ENCODE assay signal across 8 mouse cellular contexts in the genomic region with DNA sequence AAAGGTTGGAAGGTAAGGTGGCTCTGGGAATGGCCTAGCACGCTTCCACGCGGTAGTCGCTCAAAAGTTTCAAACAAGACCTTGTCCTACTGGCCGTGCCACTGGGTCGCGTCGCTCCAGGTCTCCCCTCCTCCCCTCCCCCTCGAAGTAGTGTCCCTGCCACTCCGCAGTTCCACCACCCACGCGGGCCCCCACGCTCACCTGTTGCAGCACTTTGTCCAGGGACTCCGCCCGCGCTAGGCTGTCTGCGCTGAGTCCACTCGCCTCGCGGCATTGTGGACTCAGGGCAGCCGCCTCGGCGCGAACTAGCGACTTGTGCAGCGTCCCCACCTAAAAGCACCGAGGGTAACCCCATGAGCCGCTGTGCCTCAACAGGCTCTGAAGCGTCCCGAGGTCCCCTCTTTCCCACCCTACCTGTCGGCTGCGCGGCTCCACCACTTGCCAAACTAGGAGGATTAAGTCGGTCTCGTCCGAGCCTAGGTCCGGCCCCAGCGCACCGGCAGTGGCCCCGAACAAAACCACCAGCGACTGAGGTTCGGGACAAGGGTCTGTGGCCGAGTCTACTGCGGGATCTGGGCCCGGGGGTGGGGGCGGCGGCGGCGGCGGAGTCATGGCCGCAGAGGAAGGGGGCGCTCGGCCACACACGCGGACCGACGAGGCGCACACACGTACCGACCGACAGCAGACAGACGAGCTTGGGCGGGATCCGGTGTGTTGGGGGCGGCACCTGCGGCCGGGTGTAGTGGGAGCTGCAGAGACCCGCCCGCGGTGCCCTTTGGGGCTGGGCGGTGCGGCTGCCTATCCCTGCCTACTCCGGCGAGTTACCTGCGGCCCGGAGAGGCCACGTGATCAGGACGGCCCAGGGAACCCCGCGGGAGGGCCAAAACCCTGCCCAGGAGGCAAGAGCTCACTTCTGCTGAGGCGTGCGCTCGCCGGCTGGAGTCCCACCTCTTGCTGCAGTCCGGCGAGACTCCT. TPM values are rescaled to one million over a fixed set of nuclear protein-coding genes. Genes with fewer than 3 reads are reported as not detected.
DNase-seq lines count a peak whose midpoint lies in the region; ATAC-seq lines count a peak whose summit lies in the region.

Gene Esrp2, minus strand, starts transcription at position 819 of the 975 bp plus-strand sequence.

- DNase-seq in heart, adult 11 months = peak; percentile 96
- DNase-seq in heart, postnatal 25 days (ENCODE audit: low spot score) = no peak
- peak; percentile 28 for DNase-seq in neural tube, embryonic 11.5 days (ENCODE audit: low spot score)
- DNase-seq in urinary bladder, postnatal 36 days (ENCODE audit: low spot score in 2 of 2) = peak; percentile 86
- no peak for DNase-seq in frontal cortex, adult 2 months (ENCODE audit: extremely low spot score in 1 of 2, low spot score in 1 of 2)

- intact Hi-C loops in heart, postnatal 25 days (cut with DNase I) = no loop called here

- H3K4me2 ChIP-seq in forebrain, embryonic 13.5 days = peak within 1 kb of the TSS; percentile 76
- peak within 1 kb of the TSS; percentile 89 for H3K4me2 ChIP-seq in intestine, embryonic 15.5 days (replicated peaks)
- H3K4me2 ChIP-seq in liver, embryonic 15.5 days = peak within 1 kb of the TSS; percentile 58
- peak within 1 kb of the TSS; percentile 55 for H3K4me2 ChIP-seq in neural tube, embryonic 11.5 days (ENCODE audit: low read depth)

- H3K9me3 ChIP-seq in forebrain, embryonic 13.5 days (replicated peaks) = no peaks in the 10 kb centered on the region
- H3K9me3 ChIP-seq in intestine, embryonic 15.5 days = no peaks in the 10 kb centered on the region
- no peaks in the 10 kb centered on the region for H3K9me3 ChIP-seq in liver, embryonic 15.5 days (replicated peaks)
- no peaks in the 10 kb centered on the region for H3K9me3 ChIP-seq in neural tube, embryonic 11.5 days (ENCODE audit: control insufficient read depth, low read length)

- 1% methylated on average over 74 of the region's 86 CpGs for WGBS in forebrain, embryonic 13.5 days
- WGBS in intestine, embryonic 15.5 days = under 1% methylated on average over 86 of the region's 86 CpGs
- WGBS in liver, embryonic 15.5 days (ENCODE audit: insufficient replicate concordance) = 1% methylated on average over 82 of the region's 86 CpGs
- under 1% methylated on average over 85 of the region's 86 CpGs for WGBS in neural tube, embryonic 11.5 days

- H3K4me1 ChIP-seq in forebrain, embryonic 13.5 days = peaks cover 31% of the 10 kb centered on the region
- H3K4me1 ChIP-seq in intestine, embryonic 15.5 days (replicated peaks) = peaks cover 28% of the 10 kb centered on the region
- peaks cover 44% of the 10 kb centered on the region for H3K4me1 ChIP-seq in liver, embryonic 15.5 days (replicated peaks)
- H3K4me1 ChIP-seq in neural tube, embryonic 11.5 days (ENCODE audit: control insufficient read depth, insufficient read depth, low read length) = peaks cover 9% of the 10 kb centered on the region

- peaks cover 78% of the 10 kb centered on the region for H3K27me3 ChIP-seq in forebrain, embryonic 13.5 days
- peaks cover 30% of the 10 kb centered on the region for H3K27me3 ChIP-seq in intestine, embryonic 15.5 days (replicated peaks)
- peaks cover 75% of the 10 kb centered on the region for H3K27me3 ChIP-seq in liver, embryonic 15.5 days
- H3K27me3 ChIP-seq in neural tube, embryonic 11.5 days (ENCODE audit: control insufficient read depth, insufficient read depth, low read length) = peaks cover 58% of the 10 kb centered on the region

- peak within 1 kb of the TSS; percentile 47 for H3K4me3 ChIP-seq in forebrain, embryonic 13.5 days
- H3K4me3 ChIP-seq in intestine, embryonic 15.5 days (replicated peaks) = peak within 1 kb of the TSS; percentile 53
- H3K4me3 ChIP-seq in liver, embryonic 15.5 days (replicated peaks) = peak within 1 kb of the TSS; percentile 54
- H3K4me3 ChIP-seq in neural tube, embryonic 11.5 days (ENCODE audit: low read depth, low read length) = peak within 1 kb of the TSS; percentile 40

- H3K27ac ChIP-seq in forebrain, embryonic 13.5 days = no peak within 1 kb of the TSS
- peak within 1 kb of the TSS; percentile 86 for H3K27ac ChIP-seq in intestine, embryonic 15.5 days
- H3K27ac ChIP-seq in liver, embryonic 15.5 days (replicated peaks) = peak within 1 kb of the TSS; percentile 77
- H3K27ac ChIP-seq in neural tube, embryonic 11.5 days (ENCODE audit: low read depth, low read length) = no peak within 1 kb of the TSS

- H3K9ac ChIP-seq in forebrain, embryonic 13.5 days = peak within 1 kb of the TSS; percentile 60
- H3K9ac ChIP-seq in intestine, embryonic 15.5 days = peak within 1 kb of the TSS; percentile 45
- H3K9ac ChIP-seq in liver, embryonic 15.5 days = peak within 1 kb of the TSS; percentile 42
- peak within 1 kb of the TSS; percentile 39 for H3K9ac ChIP-seq in neural tube, embryonic 11.5 days (ENCODE audit: low read length)

- peak; percentile 36; the same call in 1 of the 2 replicates for ATAC-seq in forebrain, embryonic 13.5 days
- peak; percentile 83 for ATAC-seq in intestine, embryonic 15.5 days
- ATAC-seq in liver, embryonic 15.5 days (ENCODE audit: insufficient read depth) = peak; percentile 66
- no peak for ATAC-seq in neural tube, embryonic 11.5 days (ENCODE audit: insufficient read depth, low FRiP score, low TSS enrichment)

- peaks cover 16% of the 10 kb centered on the region for H3K36me3 ChIP-seq in forebrain, embryonic 13.5 days (ENCODE audit: poor library complexity, severe bottlenecking)
- H3K36me3 ChIP-seq in intestine, embryonic 15.5 days = peaks cover 10% of the 10 kb centered on the region; the same call in 1 of the 2 replicates
- H3K36me3 ChIP-seq in liver, embryonic 15.5 days (replicated peaks) = peaks cover 20% of the 10 kb centered on the region
- H3K36me3 ChIP-seq in neural tube, embryonic 11.5 days (ENCODE audit: control insufficient read depth, insufficient read depth, low read length) = no peaks in the 10 kb centered on the region; the same call in 1 of the 2 replicates

RNA-seq across cellular contexts. Expression of gene Esrp2, which starts in this region (rescaled TPM):
- under 1 TPM; 0.53 to 0.60 TPM for total RNA-seq in heart, postnatal 25 days (2021)
- 0.16 and 0.23 TPM in 2 replicates for polyA plus RNA-seq in forebrain, embryonic 13.5 days (2015; fragmentation: Nextera tagmentation; extraction: Ambion mirVana)
- polyA plus RNA-seq in intestine, embryonic 15.5 days (2015; fragmentation: Nextera tagmentation; extraction: Ambion mirVana) = 30.2 and 32.7 TPM in 2 replicates
- 13.3 and 17.0 TPM in 2 replicates for polyA plus RNA-seq in liver, embryonic 15.5 days (2015; fragmentation: Nextera tagmentation; extraction: Ambion mirVana)
- 2.5 and 4.0 TPM in 2 replicates for polyA plus RNA-seq in neural tube, embryonic 11.5 days (2014; fragmentation: Nextera tagmentation; extraction: Ambion mirVana)
- 0.21 and 0.24 TPM in 2 replicates for polyA plus RNA-seq in frontal cortex, adult 2 months (2012; rRNA removed)

Comparison
In these comparisons a context has a peak if more than half of its experiments do, and no peak if none do; other contexts are left out.
1. DNase-seq: peak in heart, adult 11 months (single experiment), neural tube, embryonic 11.5 days (single experiment) and urinary bladder, postnatal 36 days (2 of 2); none in heart, postnatal 25 days (single experiment) and frontal cortex, adult 2 months (0 of 2).
2. Peak in ATAC-seq, H3K4me3 ChIP-seq, H3K9ac ChIP-seq and H3K4me2 ChIP-seq in forebrain, embryonic 13.5 days; RNA of the gene not detected or under 1 TPM.
3. H3K27ac ChIP-seq: peak in intestine, embryonic 15.5 days (single experiment) and liver, embryonic 15.5 days (single experiment); none in forebrain, embryonic 13.5 days (single experiment) and neural tube, embryonic 11.5 days (single experiment).
4. Peak in every context shown above with its lines, with median percentiles within 50 percentile points of each other: H3K4me2 ChIP-seq, H3K4me3 ChIP-seq and H3K9ac ChIP-seq.